In the genomic region with DNA sequence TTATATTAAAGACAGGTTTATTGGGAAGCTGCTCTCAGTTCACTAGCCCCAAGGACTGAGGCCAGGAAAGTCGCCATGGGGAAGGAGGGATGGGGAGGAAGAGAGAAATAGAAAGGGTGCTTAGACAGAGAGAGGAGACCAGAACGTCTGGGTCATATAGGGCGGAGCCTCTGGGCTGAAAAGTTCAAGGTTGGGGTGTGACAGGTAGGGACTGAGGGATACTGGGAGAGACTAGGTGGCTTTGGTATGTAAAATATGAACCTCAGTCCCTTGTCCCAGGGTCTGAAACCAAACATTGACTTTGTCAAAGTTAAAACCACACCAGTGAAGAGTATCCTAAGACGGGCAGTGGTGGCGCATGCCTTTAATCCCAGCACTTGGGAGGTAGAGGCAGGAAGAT, we compare ENCODE assay signal across 29 mouse cellular contexts. TPM values are rescaled to one million over a fixed set of nuclear protein-coding genes. Genes with fewer than 3 reads are reported as not detected.
DNase-seq lines count a peak whose midpoint lies in the region; ATAC-seq lines count a peak whose summit lies in the region.
"Had no signal": no experiment of that assay in that cellular context is flagged by ENCODE, and none has a peak within 500 bp of the region (broad histone marks: within the 10 kb centered on the region; RNA-seq: fewer than 3 reads in every experiment).

No protein-coding gene starts in this region.

- peaks cover 18% of the 10 kb centered on the region for H3K4me1 ChIP-seq in forebrain, embryonic 10.5 days
- peaks cover 29% of the 10 kb centered on the region for H3K4me1 ChIP-seq in forebrain, embryonic 13.5 days
- H3K4me1 ChIP-seq in midbrain, embryonic 11.5 days (ENCODE audit: control insufficient read depth, insufficient read depth, low read length), result peaks cover 9% of the 10 kb centered on the region; the same call in 1 of the 2 replicates
- peaks cover 8% of the 10 kb centered on the region; the same call in 1 of the 2 replicates for H3K4me1 ChIP-seq in midbrain, embryonic 14.5 days (ENCODE audit: control insufficient read depth, insufficient read depth, low read length)

- no peak overlapping the region for H3K4me3 ChIP-seq in forebrain, embryonic 10.5 days
- H3K4me3 ChIP-seq in forebrain, embryonic 13.5 days, result no peak overlapping the region
- no peak overlapping the region for H3K4me3 ChIP-seq in midbrain, embryonic 11.5 days (ENCODE audit: low read depth, low read length)
- H3K4me3 ChIP-seq in midbrain, embryonic 14.5 days (replicated peaks; ENCODE audit: low read depth, low read length), result no peak overlapping the region
- H3K4me3 ChIP-seq: embryonic facial prominence, embryonic 10.5 days; embryonic facial prominence, embryonic 13.5 days; erythroblast, embryonic 14.5 days; gastrocnemius, adult 2 months; heart, adult 2 months had no signal

- no peaks in the 10 kb centered on the region for H3K27me3 ChIP-seq in forebrain, embryonic 10.5 days (ENCODE audit: poor library complexity, severe bottlenecking)
- no peaks in the 10 kb centered on the region for H3K27me3 ChIP-seq in forebrain, embryonic 13.5 days
- no peaks in the 10 kb centered on the region for H3K27me3 ChIP-seq in midbrain, embryonic 11.5 days (ENCODE audit: control insufficient read depth, insufficient read depth, low read length)
- H3K27me3 ChIP-seq in midbrain, embryonic 14.5 days (ENCODE audit: control insufficient read depth, insufficient read depth, low read length), result no peaks in the 10 kb centered on the region
- H3K27me3 ChIP-seq: embryonic facial prominence, embryonic 13.5 days; Patski had no signal

- no peak overlapping the region for H3K4me2 ChIP-seq in forebrain, embryonic 13.5 days
- H3K4me2 ChIP-seq in midbrain, embryonic 11.5 days, result no peak overlapping the region
- H3K4me2 ChIP-seq in midbrain, embryonic 14.5 days (ENCODE audit: low read length), result no peak overlapping the region
- H3K4me2 ChIP-seq: embryonic facial prominence, embryonic 13.5 days; heart, embryonic 11.5 days; hindbrain, embryonic 14.5 days had no signal

- 0 out of 2 replicates have a peak, but pooled peaks cover 4% of the 10 kb centered on the region for H3K9me3 ChIP-seq in forebrain, embryonic 10.5 days
- no peaks in the 10 kb centered on the region for H3K9me3 ChIP-seq in forebrain, embryonic 13.5 days (replicated peaks)
- H3K9me3 ChIP-seq in midbrain, embryonic 11.5 days (ENCODE audit: control insufficient read depth, low read length), result no peaks in the 10 kb centered on the region
- H3K9me3 ChIP-seq in midbrain, embryonic 14.5 days (ENCODE audit: control insufficient read depth, low read length), result no peaks in the 10 kb centered on the region
- H3K9me3 ChIP-seq: embryonic facial prominence, embryonic 13.5 days had no signal

- ATAC-seq in forebrain, embryonic 13.5 days, result no peak
- ATAC-seq in midbrain, embryonic 11.5 days (ENCODE audit: low FRiP score), result no peak
- ATAC-seq in midbrain, embryonic 14.5 days (ENCODE audit: low FRiP score, low TSS enrichment), result no peak
- ATAC-seq: forebrain, embryonic 14.5 days; forebrain, postnatal 0 days; hindbrain, postnatal 0 days; inflammation-experienced regulatory T-cells, adult 6 months; intestine, embryonic 16.5 days; Patski had no signal

- peaks cover 12% of the 10 kb centered on the region for H3K36me3 ChIP-seq in forebrain, embryonic 10.5 days (replicated peaks)
- H3K36me3 ChIP-seq in forebrain, embryonic 13.5 days (ENCODE audit: poor library complexity, severe bottlenecking), result 0 out of 2 replicates have a peak, but pooled peaks cover 8% of the 10 kb centered on the region
- no peaks in the 10 kb centered on the region for H3K36me3 ChIP-seq in midbrain, embryonic 11.5 days (ENCODE audit: control insufficient read depth, insufficient read depth, low read length)
- H3K36me3 ChIP-seq in midbrain, embryonic 14.5 days (ENCODE audit: control insufficient read depth, insufficient read depth, low read length), result no peaks in the 10 kb centered on the region

- DNase-seq in forebrain, embryonic 10.5 days (ENCODE audit: extremely low spot score, low spot score), result no peak
- DNase-seq in midbrain, embryonic 11.5 days (ENCODE audit: low spot score, missing footprints), result peak; percentile 33
- no peak for DNase-seq in midbrain, embryonic 14.5 days
- DNase-seq in R1 (ENCODE audit: low read depth, low spot score), result peak; percentile 90
- no peak for DNase-seq in kidney, adult 11 months
- no peak for DNase-seq in testis, postnatal 10 days (ENCODE audit: low spot score)
- no peak for DNase-seq in embryo, embryonic 11 days
- DNase-seq: adrenal gland, postnatal 14 days; cerebellum, adult 11 months; cerebellum, adult 2 months; cerebellum, adult 9-11 months; cerebellum, postnatal 25 days; forebrain, postnatal 0 days; gastrocnemius, adult 2 months; gastrocnemius, postnatal 14 days; heart, adult 2 months; kidney, adult 8-10 months had no signal

- H3K9ac ChIP-seq in forebrain, embryonic 13.5 days, result no peak overlapping the region
- H3K9ac ChIP-seq in midbrain, embryonic 11.5 days (ENCODE audit: low read length), result no peak overlapping the region
- H3K9ac ChIP-seq in midbrain, embryonic 14.5 days (replicated peaks; ENCODE audit: low read length), result no peak overlapping the region
- H3K9ac ChIP-seq: embryonic facial prominence, embryonic 13.5 days; forebrain, postnatal 0 days; hindbrain, embryonic 14.5 days had no signal

- peak overlapping the region; percentile 8; the same call in 1 of the 2 replicates for H3K27ac ChIP-seq in forebrain, embryonic 10.5 days
- H3K27ac ChIP-seq in forebrain, embryonic 13.5 days, result no peak overlapping the region
- no peak overlapping the region for H3K27ac ChIP-seq in midbrain, embryonic 11.5 days (ENCODE audit: low read depth, low read length)
- no peak overlapping the region for H3K27ac ChIP-seq in midbrain, embryonic 14.5 days (replicated peaks; ENCODE audit: low read depth, low read length)
- H3K27ac ChIP-seq: embryonic facial prominence, embryonic 10.5 days; embryonic facial prominence, embryonic 13.5 days; gastrocnemius, adult 2 months; heart, adult 2 months; hindbrain, embryonic 14.5 days; hindbrain, postnatal 0 days had no signal

- 89% methylated on average over 5 of the region's 5 CpGs for WGBS in forebrain, embryonic 10.5 days
- WGBS in forebrain, embryonic 13.5 days, result 92% methylated on average over 5 of the region's 5 CpGs
- WGBS in midbrain, embryonic 11.5 days, result 88% methylated on average over 5 of the region's 5 CpGs
- 90% methylated on average over 5 of the region's 5 CpGs for WGBS in midbrain, embryonic 14.5 days

RNA-seq across cellular contexts. Expression of gene Cbfa2t2, which starts 30.9 kb away (rescaled TPM):
- polyA plus RNA-seq in forebrain, embryonic 10.5 days (2016; fragmentation: Nextera tagmentation; extraction: Ambion mirVana), result 57.4 and 59.3 TPM in 2 replicates
- 69.4 and 79.1 TPM in 2 replicates for polyA plus RNA-seq in forebrain, embryonic 13.5 days (2015; fragmentation: Nextera tagmentation; extraction: Ambion mirVana)
- polyA plus RNA-seq in midbrain, embryonic 11.5 days (2014; fragmentation: Nextera tagmentation; extraction: Ambion mirVana), result 75.2 and 76.1 TPM in 2 replicates
- polyA plus RNA-seq in midbrain, embryonic 14.5 days (2014; fragmentation: Nextera tagmentation; extraction: Ambion mirVana), result 45.5 and 65.6 TPM in 2 replicates

RNA-seq across cellular contexts. Expression of gene Snta1, which starts 59.2 kb away (rescaled TPM):
- polyA plus RNA-seq in forebrain, embryonic 10.5 days (2016; fragmentation: Nextera tagmentation; extraction: Ambion mirVana), result 2.5 TPM in 2 replicates
- polyA plus RNA-seq in forebrain, embryonic 13.5 days (2015; fragmentation: Nextera tagmentation; extraction: Ambion mirVana), result 3.8 and 4.1 TPM in 2 replicates
- 2.0 and 2.3 TPM in 2 replicates for polyA plus RNA-seq in midbrain, embryonic 11.5 days (2014; fragmentation: Nextera tagmentation; extraction: Ambion mirVana)
- 4.0 and 5.8 TPM in 2 replicates for polyA plus RNA-seq in midbrain, embryonic 14.5 days (2014; fragmentation: Nextera tagmentation; extraction: Ambion mirVana)
- polyA plus RNA-seq: G1E; inflammation-experienced regulatory T-cells, adult 6 months had no signal

Comparison
In these comparisons a context has a peak if more than half of its experiments do, and no peak if none do; other contexts are left out.
1. DNase-seq: peak in midbrain, embryonic 11.5 days (single experiment) and R1 (single experiment); none in forebrain, embryonic 10.5 days (single experiment), midbrain, embryonic 14.5 days (single experiment), kidney, adult 11 months (single experiment), testis, postnatal 10 days (single experiment) and embryo, embryonic 11 days (single experiment).